Mouse (Mus musculus) stomach, postnatal 0 days (tissue): ENCODE results near the gene Anapc7.

Experiments
- CTCF ChIP-seq: IDR thresholded peaks from 2 replicates; pipeline ENCODE4 v1.5.1; 2016; ENCODE audit warnings: antibody characterized with exemption, low read depth, mild to moderate bottlenecking, moderate library complexity
- EP300 ChIP-seq: optimal IDR thresholded peaks from 2 replicates; pipeline ENCODE3; 2016; ENCODE audit warnings: antibody characterized with exemption

GRCm38 (mm10) chr5:122423083-122423482, 1.6 kb downstream of the Anapc7 start:
- TF ChIP-seq CTCF (no peak), EP300 (no peak)
